Mouse (Mus musculus): ENCODE measurements at regions not wholly inside any gene's neighbourhood (a gene's known extent, or its start where the extent isn't known, plus 50 kb on each side); places are given as distances from the start of the nearest gene placed in this dataset.

GRCm38 (mm10) chr3:117520461-117520860 lies 54.2 kb upstream of the Plppr5 start:
- no peaks in the 10 kb centered on the region for H3K36me3 ChIP-seq
- H3K27me3 ChIP-seq (ENCODE audit: low read depth, poor library complexity, severe bottlenecking) = no peaks in the 10 kb centered on the region
- H3K4me3 ChIP-seq = no peak overlapping the region
- no peaks in the 10 kb centered on the region for H3K4me1 ChIP-seq
- DNase-seq (ENCODE audit: low spot score) = no peak
- no peak overlapping the region for H3K27ac ChIP-seq
- no peaks in the 10 kb centered on the region for H3K9me3 ChIP-seq (replicated peaks)
- 80% methylated on average over 2 of the region's 2 CpGs for WGBS

- no peaks in the 10 kb centered on the region for H3K36me3 ChIP-seq
- H3K27ac ChIP-seq = no peak overlapping the region
- no peaks in the 10 kb centered on the region for H3K9me3 ChIP-seq (replicated peaks)
- no peak for DNase-seq (ENCODE audit: low spot score)
- H3K27me3 ChIP-seq (ENCODE audit: low read depth, poor library complexity, severe bottlenecking) = no peaks in the 10 kb centered on the region
- H3K4me3 ChIP-seq = no peak overlapping the region
- no peaks in the 10 kb centered on the region for H3K4me1 ChIP-seq
These were observed 66.5 kb upstream of the Plppr5 start for GRCm38 (mm10) chr3:117508090-117508489.

- Histone ChIP-seq H3K4me3 (no peak overlapping the region), H3K36me3 (no peaks in the 10 kb centered on the region), H3K27ac (no peak overlapping the region), H3K4me1 (no peaks in the 10 kb centered on the region), H3K9me3 (replicated peaks) (no peaks in the 10 kb centered on the region), H3K27me3 (ENCODE audit: low read depth, poor library complexity, severe bottlenecking) (no peaks in the 10 kb centered on the region)
- 83% methylated on average over 1 of the region's 1 CpGs for WGBS
- DNase-seq (ENCODE audit: low spot score) = no peak
These were observed 68.4 kb upstream of the Plppr5 start for GRCm38 (mm10) chr3:117506151-117506723.

- H3K27ac ChIP-seq = no peak overlapping the region
- 70% methylated on average over 5 of the region's 5 CpGs for WGBS
- H3K36me3 ChIP-seq = no peaks in the 10 kb centered on the region
- H3K4me1 ChIP-seq = no peaks in the 10 kb centered on the region
- H3K4me3 ChIP-seq = no peak overlapping the region
- DNase-seq (ENCODE audit: low spot score) = no peak
- no peaks in the 10 kb centered on the region for H3K27me3 ChIP-seq (ENCODE audit: low read depth, poor library complexity, severe bottlenecking)
- H3K9me3 ChIP-seq (replicated peaks) = no peaks in the 10 kb centered on the region
These were observed 73.5 kb upstream of the Plppr5 start for GRCm38 (mm10) chr3:117501107-117501506.

- Histone ChIP-seq H3K4me1 (no peaks in the 10 kb centered on the region), H3K27me3 (ENCODE audit: low read depth, poor library complexity, severe bottlenecking) (no peaks in the 10 kb centered on the region), H3K9me3 (replicated peaks) (no peaks in the 10 kb centered on the region), H3K27ac (no peak overlapping the region), H3K4me3 (no peak overlapping the region), H3K36me3 (no peaks in the 10 kb centered on the region)
- no peak for DNase-seq (ENCODE audit: low spot score)
- WGBS = 82% methylated on average over 5 of the region's 5 CpGs
These were observed 76.3 kb upstream of the Plppr5 start for GRCm38 (mm10) chr3:117498138-117498897.

GRCm38 (mm10) chr3:117494118-117494517 lies 80.5 kb upstream of the Plppr5 start:
- Histone ChIP-seq H3K27me3 (ENCODE audit: low read depth, poor library complexity, severe bottlenecking) (no peaks in the 10 kb centered on the region), H3K4me3 (no peak overlapping the region), H3K9me3 (replicated peaks) (no peaks in the 10 kb centered on the region), H3K27ac (no peak overlapping the region), H3K36me3 (no peaks in the 10 kb centered on the region), H3K4me1 (no peaks in the 10 kb centered on the region)
- WGBS = 58% methylated on average over 2 of the region's 2 CpGs
- peak; percentile 34 for DNase-seq (ENCODE audit: low spot score)

GRCm38 (mm10) chr3:117487281-117488027 lies 87.2 kb upstream of the Plppr5 start:
- Histone ChIP-seq H3K9me3 (replicated peaks) (no peaks in the 10 kb centered on the region), H3K4me3 (no peak overlapping the region), H3K27ac (no peak overlapping the region), H3K36me3 (no peaks in the 10 kb centered on the region), H3K4me1 (0 out of 2 replicates have a peak, but pooled peaks cover 2% of the 10 kb centered on the region), H3K27me3 (ENCODE audit: low read depth, poor library complexity, severe bottlenecking) (no peaks in the 10 kb centered on the region)
- WGBS = 72% methylated on average over 11 of the region's 11 CpGs
- DNase-seq (ENCODE audit: low spot score) = no peak

- H3K4me1 ChIP-seq = 0 out of 2 replicates have a peak, but pooled peaks cover 2% of the 10 kb centered on the region
- H3K27ac ChIP-seq = no peak overlapping the region
- no peaks in the 10 kb centered on the region for H3K36me3 ChIP-seq
- WGBS = 85% methylated on average over 2 of the region's 2 CpGs
- no peak overlapping the region for H3K4me3 ChIP-seq
- H3K9me3 ChIP-seq (replicated peaks) = no peaks in the 10 kb centered on the region
- DNase-seq (ENCODE audit: low spot score) = no peak
- H3K27me3 ChIP-seq (ENCODE audit: low read depth, poor library complexity, severe bottlenecking) = no peaks in the 10 kb centered on the region
These were observed 88.3 kb upstream of the Plppr5 start for GRCm38 (mm10) chr3:117486351-117486750.

- WGBS = 74% methylated on average over 3 of the region's 3 CpGs
- no peak overlapping the region for H3K4me3 ChIP-seq
- H3K4me1 ChIP-seq = no peaks in the 10 kb centered on the region
- no peaks in the 10 kb centered on the region for H3K36me3 ChIP-seq
- H3K27me3 ChIP-seq (ENCODE audit: low read depth, poor library complexity, severe bottlenecking) = no peaks in the 10 kb centered on the region
- no peak overlapping the region for H3K27ac ChIP-seq
- no peaks in the 10 kb centered on the region for H3K9me3 ChIP-seq (replicated peaks)
- DNase-seq (ENCODE audit: low spot score) = no peak
These were observed 94.5 kb upstream of the Plppr5 start for GRCm38 (mm10) chr3:117480131-117480530.

GRCm38 (mm10) chr3:117459507-117459906 lies 98.8 kb upstream of the Plppr4 start:
- Histone ChIP-seq H3K36me3 (no peaks in the 10 kb centered on the region), H3K9me3 (replicated peaks) (no peaks in the 10 kb centered on the region), H3K4me3 (no peak overlapping the region), H3K4me1 (no peaks in the 10 kb centered on the region), H3K27me3 (ENCODE audit: low read depth, poor library complexity, severe bottlenecking) (no peaks in the 10 kb centered on the region), H3K27ac (no peak overlapping the region)
- 92% methylated on average over 2 of the region's 2 CpGs for WGBS
- no peak for DNase-seq (ENCODE audit: low spot score)

- no peaks in the 10 kb centered on the region for H3K27me3 ChIP-seq (ENCODE audit: low read depth, poor library complexity, severe bottlenecking)
- DNase-seq (ENCODE audit: low spot score) = no peak
- H3K27ac ChIP-seq = no peak overlapping the region
- H3K9me3 ChIP-seq (replicated peaks) = no peaks in the 10 kb centered on the region
- no peak overlapping the region for H3K4me3 ChIP-seq
- 85% methylated on average over 7 of the region's 7 CpGs for WGBS
- H3K36me3 ChIP-seq = no peaks in the 10 kb centered on the region
- no peaks in the 10 kb centered on the region for H3K4me1 ChIP-seq
These were observed 89.9 kb upstream of the Plppr4 start for GRCm38 (mm10) chr3:117450559-117450958.

GRCm38 (mm10) chr3:117441887-117442286 lies 81.2 kb upstream of the Plppr4 start:
- Histone ChIP-seq H3K36me3 (no peaks in the 10 kb centered on the region), H3K9me3 (replicated peaks) (no peaks in the 10 kb centered on the region), H3K4me3 (no peak overlapping the region), H3K4me1 (no peaks in the 10 kb centered on the region), H3K27me3 (ENCODE audit: low read depth, poor library complexity, severe bottlenecking) (no peaks in the 10 kb centered on the region), H3K27ac (no peak overlapping the region)
- no peak for DNase-seq (ENCODE audit: low spot score)
- WGBS = 75% methylated on average over 3 of the region's 3 CpGs

- Histone ChIP-seq H3K4me1 (no peaks in the 10 kb centered on the region), H3K36me3 (no peaks in the 10 kb centered on the region), H3K27ac (no peak overlapping the region), H3K4me3 (no peak overlapping the region), H3K9me3 (replicated peaks) (no peaks in the 10 kb centered on the region), H3K27me3 (ENCODE audit: low read depth, poor library complexity, severe bottlenecking) (no peaks in the 10 kb centered on the region)
- DNase-seq (ENCODE audit: low spot score) = no peak
- WGBS = 57% methylated on average over 4 of the region's 4 CpGs
These were observed 79.6 kb upstream of the Plppr4 start for GRCm38 (mm10) chr3:117440294-117440693.

All from limb, embryonic 10.5 days (tissue).